Mouse (Mus musculus) intestine, postnatal 0 days (tissue): Measurements from ENCODE around the gene Mrps18a. TPM values are rescaled to one million over a fixed set of nuclear protein-coding genes. Genes with fewer than 3 reads are reported as not detected.
A peak's percentile ranks its signal among the peaks of the same experiment; 100 is the strongest.

ENCODE experiments used
- ATAC-seq: fragments of 200-750 bp; cut with Nextera tagmentation; 2 replicates; pipeline ENCODE4 v1.8.0; 2017; ENCODE audit warnings: mild to moderate bottlenecking, moderate TSS enrichment, moderate library complexity
- H3K27ac ChIP-seq: fragments of 300-500 bp; sonication (generic); 2 replicates; pipeline ENCODE4 v1.5.1; 2014; ENCODE audit warnings: mild to moderate bottlenecking, low read depth, low read length, moderate library complexity
- H3K27me3 ChIP-seq: fragments of 300-500 bp; sonication (generic); replicated peaks from 2 replicates; pipeline ENCODE4 v1.6.1; 2014; ENCODE audit warnings: low read length, mixed read lengths; ENCODE audit not compliant: control insufficient read depth, insufficient read depth
- H3K36me3 ChIP-seq: fragments of 300-500 bp; sonication (generic); 2 replicates; pipeline ENCODE4 v1.6.1; 2014; ENCODE audit warnings: mild to moderate bottlenecking, moderate library complexity; ENCODE audit not compliant: control insufficient read depth, insufficient read depth
- H3K4me1 ChIP-seq: fragments of 300-500 bp; sonication (generic); replicated peaks from 2 replicates; pipeline ENCODE4 v1.6.1; 2014; ENCODE audit warnings: antibody characterized with exemption, low read length, mixed read lengths; ENCODE audit not compliant: control insufficient read depth, insufficient read depth
- H3K4me2 ChIP-seq: fragments of 300-500 bp; sonication (generic); replicated peaks from 2 replicates; pipeline ENCODE4 v1.6.1; 2014; ENCODE audit warnings: low read depth, mild to moderate bottlenecking, moderate library complexity
- H3K4me3 ChIP-seq: fragments of 300-500 bp; sonication (generic); 2 replicates; pipeline ENCODE4 v1.5.1; 2014; ENCODE audit warnings: low read depth, low read length
- H3K9ac ChIP-seq: fragments of 300-500 bp; sonication (generic); 2 replicates; pipeline ENCODE4 v1.6.1; 2014; ENCODE audit warnings: mild to moderate bottlenecking, low read depth, low read length
- H3K9me3 ChIP-seq: fragments of 300-500 bp; sonication (generic); 2 replicates; pipeline ENCODE4 v1.6.1; 2016; ENCODE audit warnings: mixed run types; ENCODE audit not compliant: control insufficient read depth
- CTCF ChIP-seq: sonication (generic); IDR thresholded peaks from 2 replicates; pipeline ENCODE4 v1.5.1; 2016; ENCODE audit warnings: low read depth, mild to moderate bottlenecking, control low read depth, antibody characterized with exemption, moderate library complexity
- WGBS: fragments of 180-500 bp; shearing (Covaris S2); extraction: QIAGEN DNeasy Blood & Tissue Kit; methylation state at CpG from one replicate; pipeline ENCODE4 v1.1.7; 2014; 5-methylcytosine and 5-hydroxymethylcytosine counted together
- polyA plus RNA-seq: library from polyadenylated mRNA; unstranded; fragments of >200 nt; fragmentation: Nextera tagmentation; extraction: Ambion mirVana; gene quantifications from 2 replicates; pipeline ENCODE4 v1.2.1, GENCODE M21; 2015

Gene Mrps18a
- 121 TPM in 2 replicates for polyA plus RNA-seq

DNA sequence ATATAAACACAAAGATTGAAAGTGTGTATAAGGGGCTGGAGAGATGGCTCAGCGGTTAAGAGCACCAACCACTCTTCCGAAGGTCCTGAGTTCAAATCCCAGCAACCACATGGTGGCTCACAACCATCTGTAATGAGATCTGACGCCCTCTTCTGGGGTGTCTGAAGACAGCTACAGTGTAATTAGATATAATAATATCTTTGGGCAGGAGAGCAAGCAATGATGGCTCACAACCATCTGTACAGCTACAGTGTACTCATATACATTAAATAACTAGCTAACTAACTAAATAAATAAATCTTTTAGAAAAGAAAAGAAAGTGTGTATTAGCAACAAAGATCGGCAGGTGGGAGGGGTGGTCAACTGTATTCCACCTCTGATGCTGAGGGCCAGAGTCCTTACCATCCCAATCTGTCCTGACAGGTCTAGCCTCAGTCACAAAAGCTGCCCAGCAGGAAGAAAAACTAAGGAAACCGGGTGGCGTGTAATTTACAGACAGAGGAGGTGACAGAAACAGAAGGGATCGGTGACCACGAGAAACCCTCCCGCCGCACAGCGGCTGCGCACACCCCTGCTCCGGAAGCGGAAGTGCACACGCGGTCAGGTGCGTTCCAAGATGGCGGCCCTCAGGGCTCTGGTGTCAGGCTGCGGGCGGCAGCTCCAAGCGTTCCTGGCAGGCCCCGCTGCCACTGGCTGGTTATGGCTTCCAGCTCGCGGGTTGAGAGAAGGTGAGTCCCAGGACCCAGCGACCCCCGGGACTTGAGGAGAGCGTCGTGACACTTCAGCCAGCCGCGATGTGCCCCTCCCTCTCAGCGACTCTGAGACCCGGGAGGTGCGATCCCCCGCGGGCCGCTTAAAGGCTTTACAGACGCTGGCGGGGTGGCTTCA is at the start of gene Mrps18a:
Gene Mrps18a, plus strand, starts transcription at position 585 of the 888 bp plus-strand sequence.
- H3K36me3 ChIP-seq, result no peaks in the 10 kb centered on the region
- peak; percentile 94 for ATAC-seq
- H3K27me3 ChIP-seq, result no peaks in the 10 kb centered on the region; the same call in 1 of the 2 replicates
- H3K9ac ChIP-seq, result peak within 1 kb of the TSS; percentile 86
- H3K4me3 ChIP-seq, result peak within 1 kb of the TSS; percentile 86
- H3K4me1 ChIP-seq, result peaks cover 4% of the 10 kb centered on the region; the same call in 1 of the 2 replicates
- peak within 1 kb of the TSS; percentile 64 for H3K27ac ChIP-seq
- H3K4me2 ChIP-seq, result peak within 1 kb of the TSS; percentile 83
- WGBS, result 6% methylated on average over 38 of the region's 38 CpGs
- H3K9me3 ChIP-seq, result no peaks in the 10 kb centered on the region
- peak; percentile 10; the same call in 1 of the 2 replicates for TF ChIP-seq CTCF

DNA sequence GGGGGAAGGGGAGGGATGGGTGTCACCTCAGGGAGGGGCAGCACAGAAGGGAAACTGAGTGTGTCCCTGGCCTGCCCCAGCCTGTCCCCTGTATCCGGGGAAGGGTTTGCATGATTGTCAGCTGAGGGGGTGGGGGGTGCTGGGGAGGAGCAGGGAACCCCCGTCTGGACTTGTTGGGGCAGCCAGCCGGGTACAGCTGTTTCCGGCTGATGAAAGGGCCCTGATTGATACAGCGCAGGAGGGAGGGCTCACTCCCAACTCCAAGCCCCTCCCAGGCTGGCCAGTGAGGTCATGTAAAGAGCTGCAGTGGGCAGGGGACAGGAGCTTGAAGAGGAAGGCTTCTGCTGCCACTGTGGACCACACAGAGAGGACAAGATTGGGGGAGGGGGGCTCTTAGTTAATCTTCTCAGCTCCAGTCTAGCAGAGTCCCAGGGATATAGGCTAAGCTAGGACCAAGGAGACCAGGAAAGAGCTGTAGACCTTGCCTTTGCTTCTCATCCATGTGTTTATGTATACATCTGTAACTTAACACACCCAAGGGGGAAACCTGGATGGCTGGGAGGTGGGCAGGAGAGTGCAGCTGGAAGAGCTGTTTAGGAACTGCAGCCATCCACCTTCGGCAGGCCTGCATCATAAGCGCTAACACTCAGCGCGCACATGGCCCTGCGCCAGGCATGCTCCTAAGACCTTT is 47.4 kb upstream of the Mrps18a start:
- no peak for TF ChIP-seq CTCF
- Histone ChIP-seq H3K4me3 (no peak overlapping the region), H3K36me3 (no peaks in the 10 kb centered on the region), H3K4me1 (no peaks in the 10 kb centered on the region), H3K27ac (no peak overlapping the region), H3K9ac (no peak overlapping the region), H3K9me3 (no peaks in the 10 kb centered on the region), H3K4me2 (no peak overlapping the region), H3K27me3 (no peaks in the 10 kb centered on the region)
- 0 out of 2 replicates have a peak, but pooled peaks have one; percentile 36 for ATAC-seq
- WGBS, result 39% methylated on average over 10 of the region's 10 CpGs

GRCm38 (mm10) chr17:46063974-46064312 is 46.8 kb upstream of the Mrps18a start:
- Histone ChIP-seq H3K9ac (no peak overlapping the region), H3K27me3 (no peaks in the 10 kb centered on the region), H3K27ac (no peak overlapping the region), H3K9me3 (no peaks in the 10 kb centered on the region), H3K4me1 (no peaks in the 10 kb centered on the region), H3K4me3 (no peak overlapping the region), H3K36me3 (no peaks in the 10 kb centered on the region), H3K4me2 (no peak overlapping the region)
- no peak for ATAC-seq
- no peak for TF ChIP-seq CTCF
- 53% methylated on average over 6 of the region's 6 CpGs for WGBS

DNA sequence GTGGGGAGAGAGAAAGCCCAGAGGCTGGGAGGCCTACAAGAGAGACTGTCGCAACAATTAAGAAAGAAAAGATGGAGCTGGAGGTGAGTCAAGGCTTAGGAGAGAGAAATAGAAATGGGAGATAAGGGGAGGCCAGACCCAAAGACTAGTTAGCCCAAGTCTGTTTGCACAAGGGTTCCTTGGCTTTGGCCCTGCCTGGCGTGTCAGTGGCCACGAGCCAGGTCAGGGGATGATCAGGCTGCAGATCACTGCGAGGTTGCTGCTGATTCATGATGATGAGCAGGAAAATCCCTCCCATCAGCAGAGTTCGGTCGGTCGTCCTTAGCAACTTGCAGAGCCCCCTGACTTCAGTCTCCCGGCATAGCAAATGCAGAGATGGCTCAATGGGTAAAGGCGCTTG is 40.7 kb upstream of the Mrps18a start:
- Histone ChIP-seq H3K4me1 (0 out of 2 replicates have a peak, but pooled peaks cover 5% of the 10 kb centered on the region), H3K9me3 (no peaks in the 10 kb centered on the region), H3K27ac (no peak overlapping the region), H3K4me2 (no peak overlapping the region), H3K4me3 (no peak overlapping the region), H3K36me3 (no peaks in the 10 kb centered on the region), H3K27me3 (no peaks in the 10 kb centered on the region), H3K9ac (no peak overlapping the region)
- TF ChIP-seq CTCF, result no peak
- 68% methylated on average over 9 of the region's 9 CpGs for WGBS
- no peak for ATAC-seq

DNA sequence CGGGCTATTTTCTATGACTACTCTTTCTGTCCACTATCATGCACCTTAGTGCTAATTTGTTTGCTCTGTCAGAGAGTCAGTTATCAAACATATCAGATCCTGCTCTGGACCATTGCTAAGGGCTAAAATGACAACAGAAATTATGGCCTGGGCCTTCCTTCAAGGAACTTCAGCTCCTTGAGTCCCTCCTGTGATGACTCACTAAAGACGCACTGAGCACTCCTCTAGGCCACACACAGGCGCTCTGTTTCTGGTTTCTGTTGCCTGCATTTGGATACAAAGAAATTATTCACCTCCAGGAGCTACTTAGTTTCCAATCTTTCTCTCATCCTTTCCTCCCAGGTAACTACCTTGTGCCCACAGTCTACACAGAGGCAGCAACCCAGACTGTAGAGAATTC is 39.3 kb upstream of the Mrps18a start:
- no peaks in the 10 kb centered on the region for H3K36me3 ChIP-seq
- no peak for ATAC-seq
- H3K4me1 ChIP-seq, result 0 out of 2 replicates have a peak, but pooled peaks cover 8% of the 10 kb centered on the region
- H3K9me3 ChIP-seq, result no peaks in the 10 kb centered on the region
- H3K4me3 ChIP-seq, result no peak overlapping the region
- H3K27me3 ChIP-seq, result no peaks in the 10 kb centered on the region
- no peak overlapping the region for H3K9ac ChIP-seq
- no peak overlapping the region for H3K27ac ChIP-seq
- 65% methylated on average over 3 of the region's 3 CpGs for WGBS
- TF ChIP-seq CTCF, result no peak
- H3K4me2 ChIP-seq, result no peak overlapping the region

DNA sequence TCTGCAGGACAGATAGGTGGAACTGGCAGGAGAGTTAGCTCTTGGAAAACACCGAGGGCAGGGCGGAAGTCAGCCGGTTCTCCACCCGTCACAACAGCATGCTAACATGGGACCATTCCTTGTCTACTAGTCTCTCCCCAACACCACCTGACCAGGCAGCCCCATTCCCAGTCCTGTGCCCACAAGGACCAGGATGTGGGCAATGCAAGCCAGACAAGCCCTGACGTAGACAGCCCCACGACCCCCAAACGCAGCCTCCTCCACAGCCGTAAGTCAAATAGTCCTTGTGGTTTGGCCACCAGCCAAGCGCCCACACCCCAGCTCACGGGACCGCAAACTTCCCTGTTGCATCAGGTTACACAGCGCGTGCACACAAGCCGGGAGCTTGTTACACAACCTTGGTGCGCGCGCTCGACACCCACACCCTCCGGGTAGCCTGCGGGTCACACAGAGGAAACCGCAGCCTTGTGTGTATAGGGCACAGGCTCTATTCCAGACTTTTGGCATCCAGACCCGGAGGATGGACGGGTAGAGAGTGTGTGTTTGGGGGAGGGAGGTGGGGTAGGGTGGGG is 37.0 kb upstream of the Mrps18a start:
- Histone ChIP-seq H3K27me3 (no peaks in the 10 kb centered on the region), H3K4me3 (peak overlapping the region; percentile 2; the same call in 1 of the 2 replicates), H3K36me3 (no peaks in the 10 kb centered on the region), H3K27ac (no peak overlapping the region), H3K4me2 (peak overlapping the region; percentile 65), H3K9me3 (no peaks in the 10 kb centered on the region), H3K4me1 (0 out of 2 replicates have a peak, but pooled peaks cover 11% of the 10 kb centered on the region), H3K9ac (no peak overlapping the region; the same call in 1 of the 2 replicates)
- ATAC-seq, result peak; percentile 84
- TF ChIP-seq CTCF, result no peak
- WGBS, result 5% methylated on average over 23 of the region's 23 CpGs
